Mouse (Mus musculus): ENCODE results near the gene Pigs.
A peak's percentile ranks its signal among the peaks of the same experiment; 100 is the strongest.

The Pigs gene

GRCm38 (mm10) chr11:78327634-78328511, at the start of gene Pigs:
Pigs (plus strand) TSS chr11:78328415.
- peak; percentile 95 for DNase-seq

- DNase-seq: no peak
Measured at GRCm38 (mm10) chr11:78278853-78279252, 49.4 kb upstream of the Pigs start.

GRCm38 (mm10) chr11:78279586-78279985, 48.6 kb upstream of the Pigs start:
- no peak for DNase-seq

- DNase-seq: no peak
Measured at GRCm38 (mm10) chr11:78289146-78289763, 39.0 kb upstream of the Pigs start.

- DNase-seq: no peak
Measured at GRCm38 (mm10) chr11:78290654-78291053, 37.6 kb upstream of the Pigs start, which contains the start of gene BC030499. BC030499 (plus strand) TSS chr11:78290841.

- DNase-seq: no peak
Measured at GRCm38 (mm10) chr11:78294585-78294984, 33.6 kb upstream of the Pigs start.

- DNase-seq: no peak
Measured at GRCm38 (mm10) chr11:78300917-78301316, 27.3 kb upstream of the Pigs start.

GRCm38 (mm10) chr11:78301357-78302084, 26.7 kb upstream of the Pigs start, which contains the start of gene Spag5:
Spag5 (plus strand) TSS chr11:78301529.
- DNase-seq: peak; percentile 92

- DNase-seq: no peak
Measured at GRCm38 (mm10) chr11:78305272-78305671, 22.9 kb upstream of the Pigs start.

GRCm38 (mm10) chr11:78310861-78311511, 17.2 kb upstream of the Pigs start:
- no peak for DNase-seq

GRCm38 (mm10) chr11:78313662-78314061, 14.6 kb upstream of the Pigs start:
- DNase-seq: no peak

- DNase-seq: no peak
Measured at GRCm38 (mm10) chr11:78318411-78318810, 9.8 kb upstream of the Pigs start.

GRCm38 (mm10) chr11:78322076-78322831, 6.0 kb upstream of the Pigs start:
- DNase-seq: no peak

- peak; percentile 76 for DNase-seq
Measured at GRCm38 (mm10) chr11:78322860-78323259, 5.4 kb upstream of the Pigs start, which contains the start of gene Aldoc. Aldoc (plus strand) TSS chr11:78322968.

- DNase-seq: no peak
Measured at GRCm38 (mm10) chr11:78324000-78324785, 4.0 kb upstream of the Pigs start.

GRCm38 (mm10) chr11:78324965-78325364, 3.2 kb upstream of the Pigs start:
- DNase-seq: no peak

- no peak for DNase-seq
Measured at GRCm38 (mm10) chr11:78327215-78327614, 1.0 kb upstream of the Pigs start.

- DNase-seq: no peak
Measured at GRCm38 (mm10) chr11:78328512-78329056, 369 bp downstream of the Pigs start.

GRCm38 (mm10) chr11:78332676-78333075, 4.5 kb downstream of the Pigs start:
- no peak for DNase-seq

GRCm38 (mm10) chr11:78333992-78334391, 5.8 kb downstream of the Pigs start:
- no peak for DNase-seq

- no peak for DNase-seq
Measured at GRCm38 (mm10) chr11:78337040-78337439, 8.8 kb downstream of the Pigs start.

Data from thymus, postnatal 14 days (tissue).